Mouse (Mus musculus): ENCODE measurements around the gene Klc3. TPM values are rescaled to one million over a fixed set of nuclear protein-coding genes. Genes with fewer than 3 reads are reported as not detected.

Gene Klc3
- total and polyA plus RNA-seq, 3 experiments = 0.42 to 3.6 TPM; not detected in 1

GRCm38 (mm10) chr7:19344938-19345471, 58.9 kb downstream of the Klc3 start (continued):
- TF ChIP-seq POLR2A (IDR thresholded peaks at IDR 0.05; ENCODE audit: control insufficient read depth in 1 of 2, insufficient read depth in 1 of 2, low read depth in 1 of 2, low read length in 2 of 2, poor library complexity in 1 of 2) (peak in 1 of 2 experiments; percentile 65; a peak in 2 of 4 replicates), ZC3H11A (IDR thresholded peaks at IDR 0.05; ENCODE audit: low read depth, low read length) (no peak), KAT2A (conservative IDR thresholded peaks at IDR 0.05; ENCODE audit: low read depth, low read length) (peak; percentile 74; the same call in 1 of the 2 replicates), ZKSCAN1 (IDR thresholded peaks at IDR 0.05; ENCODE audit: low read depth, low read length) (no peak), CHD2 (IDR thresholded peaks at IDR 0.05; ENCODE audit: low read length) (no peak), SIN3A (IDR thresholded peaks at IDR 0.05; ENCODE audit: low read length) (peak; percentile 94), POLR2AphosphoS5 (IDR thresholded peaks at IDR 0.05; ENCODE audit: borderline replicate concordance, low read depth, low read length) (no peak), E2F4 (IDR thresholded peaks at IDR 0.05; ENCODE audit: borderline replicate concordance, low read depth, low read length) (no peak), UBTF (IDR thresholded peaks at IDR 0.05; ENCODE audit: borderline replicate concordance, insufficient read depth, low read depth, low read length) (no peak), SMC3 (IDR thresholded peaks at IDR 0.05; ENCODE audit: low read depth, low read length) (no peak)

Other genes starting within 250 kb of the Klc3 start
- 0.49 and 0.65 TPM in 2 replicates for gene Gipr, start 238.0 kb downstream of the Klc3 start, total RNA-seq (2012; rRNA removed)
- 1 to 10 TPM in 1 of 2 experiments, not detected in 1; 2.1 TPM for gene Gipr, start 238.0 kb downstream of the Klc3 start, polyA plus RNA-seq (2012; ENCODE audit: insufficient read depth in 1 of 2, insufficient read length in 2 of 2, low read depth in 1 of 2, low replicate concordance in 2 of 2, missing spikeins in 1 of 2)
- gene Eml2, start 227.7 kb downstream of the Klc3 start, total RNA-seq (2012; rRNA removed) = 22.0 and 25.1 TPM in 2 replicates
- 10 to 100 TPM in 1 of 2 experiments, not detected in 1; 43.6 TPM for gene Eml2, start 227.7 kb downstream of the Klc3 start, polyA plus RNA-seq (2012; ENCODE audit: insufficient read depth in 1 of 2, insufficient read length in 2 of 2, low read depth in 1 of 2, low replicate concordance in 2 of 2, missing spikeins in 1 of 2)
- gene Gpr4, start 191.6 kb downstream of the Klc3 start, total RNA-seq (2012; rRNA removed) = 0.07 and 0.19 TPM in 2 replicates
- under 1 TPM in 1 of 2 experiments, not detected in 1; 0.15 TPM for gene Gpr4, start 191.6 kb downstream of the Klc3 start, polyA plus RNA-seq (2012; ENCODE audit: insufficient read depth in 1 of 2, insufficient read length in 2 of 2, low read depth in 1 of 2, low replicate concordance in 2 of 2, missing spikeins in 1 of 2)
- gene Opa3, start 175.8 kb downstream of the Klc3 start, total RNA-seq (2012; rRNA removed) = 16.3 and 18.5 TPM in 2 replicates
- gene Opa3, start 175.8 kb downstream of the Klc3 start, polyA plus RNA-seq (2012; ENCODE audit: insufficient read depth in 1 of 2, insufficient read length in 2 of 2, low read depth in 1 of 2, low replicate concordance in 2 of 2, missing spikeins in 1 of 2) = 10 to 100 TPM; 37.2 to 85.4 TPM
- 121 and 130 TPM in 2 replicates for gene Vasp, start 132.3 kb downstream of the Klc3 start, total RNA-seq (2012; rRNA removed)
- gene Vasp, start 132.3 kb downstream of the Klc3 start, polyA plus RNA-seq (2012; ENCODE audit: insufficient read depth in 1 of 2, insufficient read length in 2 of 2, low read depth in 1 of 2, low replicate concordance in 2 of 2, missing spikeins in 1 of 2) = 100 to 1,000 TPM in 1 of 2 experiments, not detected in 1; 185 TPM
- gene Ppm1n, start 124.0 kb downstream of the Klc3 start, total RNA-seq (2012; rRNA removed) = not detected in 2 replicates
- not detected for gene Ppm1n, start 124.0 kb downstream of the Klc3 start, polyA plus RNA-seq (2012; ENCODE audit: insufficient read depth in 1 of 2, insufficient read length in 2 of 2, low read depth in 1 of 2, low replicate concordance in 2 of 2, missing spikeins in 1 of 2)
- 0.27 and 0.52 TPM in 2 replicates for gene Rtn2, start 121.5 kb downstream of the Klc3 start, total RNA-seq (2012; rRNA removed)
- gene Rtn2, start 121.5 kb downstream of the Klc3 start, polyA plus RNA-seq (2012; ENCODE audit: insufficient read depth in 1 of 2, insufficient read length in 2 of 2, low read depth in 1 of 2, low replicate concordance in 2 of 2, missing spikeins in 1 of 2) = 1 to 10 TPM in 1 of 2 experiments, not detected in 1; 1.4 TPM
- gene Fosb, start 94.1 kb downstream of the Klc3 start, total RNA-seq (2012; rRNA removed) = 0.04 and 0.10 TPM in 2 replicates
- under 1 TPM in 1 of 2 experiments, not detected in 1; 0.49 TPM for gene Fosb, start 94.1 kb downstream of the Klc3 start, polyA plus RNA-seq (2012; ENCODE audit: insufficient read depth in 1 of 2, insufficient read length in 2 of 2, low read depth in 1 of 2, low replicate concordance in 2 of 2, missing spikeins in 1 of 2)
- 22.2 and 25.9 TPM in 2 replicates for gene Ercc1, start 59.3 kb downstream of the Klc3 start, total RNA-seq (2012; rRNA removed)
- gene Ercc1, start 59.3 kb downstream of the Klc3 start, polyA plus RNA-seq (2012; ENCODE audit: insufficient read depth in 1 of 2, insufficient read length in 2 of 2, low read depth in 1 of 2, low replicate concordance in 2 of 2, missing spikeins in 1 of 2) = 10 to 100 TPM in 1 of 2 experiments, not detected in 1; 37.5 TPM
- gene Cd3eap, start 44.6 kb downstream of the Klc3 start, total RNA-seq (2012; rRNA removed) = 26.2 and 43.9 TPM in 2 replicates
- gene Cd3eap, start 44.6 kb downstream of the Klc3 start, polyA plus RNA-seq (2012; ENCODE audit: insufficient read depth in 1 of 2, insufficient read length in 2 of 2, low read depth in 1 of 2, low replicate concordance in 2 of 2, missing spikeins in 1 of 2) = 10 to 100 TPM in 1 of 2 experiments, not detected in 1; 49.8 TPM
- gene Ppp1r13l, start 44.4 kb downstream of the Klc3 start, total RNA-seq (2012; rRNA removed) = 1.0 and 1.5 TPM in 2 replicates
- 10 to 100 TPM in 1 of 2 experiments, not detected in 1; 15.9 TPM for gene Ppp1r13l, start 44.4 kb downstream of the Klc3 start, polyA plus RNA-seq (2012; ENCODE audit: insufficient read depth in 1 of 2, insufficient read length in 2 of 2, low read depth in 1 of 2, low replicate concordance in 2 of 2, missing spikeins in 1 of 2)
- gene Ercc2, start 22.1 kb downstream of the Klc3 start, total RNA-seq (2012; rRNA removed) = 29.4 and 34.4 TPM in 2 replicates
- 10 to 100 TPM in 1 of 2 experiments, not detected in 1; 44.5 TPM for gene Ercc2, start 22.1 kb downstream of the Klc3 start, polyA plus RNA-seq (2012; ENCODE audit: insufficient read depth in 1 of 2, insufficient read length in 2 of 2, low read depth in 1 of 2, low replicate concordance in 2 of 2, missing spikeins in 1 of 2)
- gene Ckm, start 672 bp upstream of the Klc3 start, total RNA-seq (2012; rRNA removed) = not detected in 2 replicates
- gene Ckm, start 672 bp upstream of the Klc3 start, polyA plus RNA-seq (2012; ENCODE audit: insufficient read depth in 1 of 2, insufficient read length in 2 of 2, low read depth in 1 of 2, low replicate concordance in 2 of 2, missing spikeins in 1 of 2) = not detected
- 4.7 TPM in 2 replicates for gene Mark4, start 54.7 kb upstream of the Klc3 start, total RNA-seq (2012; rRNA removed)
- 10 to 100 TPM in 1 of 2 experiments, not detected in 1; 18.5 TPM for gene Mark4, start 54.7 kb upstream of the Klc3 start, polyA plus RNA-seq (2012; ENCODE audit: insufficient read depth in 1 of 2, insufficient read length in 2 of 2, low read depth in 1 of 2, low replicate concordance in 2 of 2, missing spikeins in 1 of 2)
- gene Exoc3l2, start 59.2 kb upstream of the Klc3 start, total RNA-seq (2012; rRNA removed) = 0.08 TPM in 1 of 2 replicates, not detected in the other
- gene Exoc3l2, start 59.2 kb upstream of the Klc3 start, polyA plus RNA-seq (2012; ENCODE audit: insufficient read depth in 1 of 2, insufficient read length in 2 of 2, low read depth in 1 of 2, low replicate concordance in 2 of 2, missing spikeins in 1 of 2) = under 1 TPM in 1 of 2 experiments, not detected in 1; 0.08 TPM
- gene Bloc1s3, start 104.3 kb upstream of the Klc3 start, total RNA-seq (2012; rRNA removed) = 5.5 and 6.1 TPM in 2 replicates
- gene Bloc1s3, start 104.3 kb upstream of the Klc3 start, polyA plus RNA-seq (2012; ENCODE audit: insufficient read depth in 1 of 2, insufficient read length in 2 of 2, low read depth in 1 of 2, low replicate concordance in 2 of 2, missing spikeins in 1 of 2) = 1 to 10 TPM in 1 of 2 experiments, not detected in 1; 7.5 TPM
- 65.6 and 88.2 TPM in 2 replicates for gene Trappc6a, start 104.3 kb upstream of the Klc3 start, total RNA-seq (2012; rRNA removed)
- gene Trappc6a, start 104.3 kb upstream of the Klc3 start, polyA plus RNA-seq (2012; ENCODE audit: insufficient read depth in 1 of 2, insufficient read length in 2 of 2, low read depth in 1 of 2, low replicate concordance in 2 of 2, missing spikeins in 1 of 2) = 10 to 100 TPM in 1 of 2 experiments, not detected in 1; 82.8 TPM
- gene Nkpd1, start 113.7 kb upstream of the Klc3 start, total RNA-seq (2012; rRNA removed) = 0.07 and 0.35 TPM in 2 replicates
- gene Nkpd1, start 113.7 kb upstream of the Klc3 start, polyA plus RNA-seq (2012; ENCODE audit: insufficient read depth in 1 of 2, insufficient read length in 2 of 2, low read depth in 1 of 2, low replicate concordance in 2 of 2, missing spikeins in 1 of 2) = under 1 TPM in 1 of 2 experiments, not detected in 1; 0.33 TPM
- 10.0 and 13.6 TPM in 2 replicates for gene Ppp1r37, start 159.0 kb upstream of the Klc3 start, total RNA-seq (2012; rRNA removed)
- 10 to 100 TPM in 1 of 2 experiments, not detected in 1; 29.0 TPM for gene Ppp1r37, start 159.0 kb upstream of the Klc3 start, polyA plus RNA-seq (2012; ENCODE audit: insufficient read depth in 1 of 2, insufficient read length in 2 of 2, low read depth in 1 of 2, low replicate concordance in 2 of 2, missing spikeins in 1 of 2)
- 2.9 and 3.3 TPM in 2 replicates for gene Zfp296, start 173.2 kb upstream of the Klc3 start, total RNA-seq (2012; rRNA removed)
- gene Zfp296, start 173.2 kb upstream of the Klc3 start, polyA plus RNA-seq (2012; ENCODE audit: insufficient read depth in 1 of 2, insufficient read length in 2 of 2, low read depth in 1 of 2, low replicate concordance in 2 of 2, missing spikeins in 1 of 2) = 1 to 10 TPM in 1 of 2 experiments, not detected in 1; 7.8 TPM
- gene Gemin7, start 173.5 kb upstream of the Klc3 start, total RNA-seq (2012; rRNA removed) = 49.6 and 58.0 TPM in 2 replicates
- 10 to 100 TPM in 1 of 2 experiments, not detected in 1; 78.7 TPM for gene Gemin7, start 173.5 kb upstream of the Klc3 start, polyA plus RNA-seq (2012; ENCODE audit: insufficient read depth in 1 of 2, insufficient read length in 2 of 2, low read depth in 1 of 2, low replicate concordance in 2 of 2, missing spikeins in 1 of 2)
- gene Clasrp, start 200.4 kb upstream of the Klc3 start, total RNA-seq (2012; rRNA removed) = 29.9 and 31.1 TPM in 2 replicates
- gene Clasrp, start 200.4 kb upstream of the Klc3 start, polyA plus RNA-seq (2012; ENCODE audit: insufficient read depth in 1 of 2, insufficient read length in 2 of 2, low read depth in 1 of 2, low replicate concordance in 2 of 2, missing spikeins in 1 of 2) = 10 to 100 TPM in 1 of 2 experiments, not detected in 1; 62.2 TPM
- gene Relb, start 225.3 kb upstream of the Klc3 start, total RNA-seq (2012; rRNA removed) = 4.6 and 6.2 TPM in 2 replicates
- 1 to 10 TPM in 1 of 2 experiments, not detected in 1; 7.7 TPM for gene Relb, start 225.3 kb upstream of the Klc3 start, polyA plus RNA-seq (2012; ENCODE audit: insufficient read depth in 1 of 2, insufficient read length in 2 of 2, low read depth in 1 of 2, low replicate concordance in 2 of 2, missing spikeins in 1 of 2)

Measured in MEL (cell line).